Mouse (Mus musculus): Measurements from ENCODE around the gene Slc39a2.
"Not testable (repeated sequence)": the region's sequence is repeated elsewhere in the genome, so short reads cannot be mapped to it uniquely, and the experiment has no call there.

Slc39a2 gene

DNA sequence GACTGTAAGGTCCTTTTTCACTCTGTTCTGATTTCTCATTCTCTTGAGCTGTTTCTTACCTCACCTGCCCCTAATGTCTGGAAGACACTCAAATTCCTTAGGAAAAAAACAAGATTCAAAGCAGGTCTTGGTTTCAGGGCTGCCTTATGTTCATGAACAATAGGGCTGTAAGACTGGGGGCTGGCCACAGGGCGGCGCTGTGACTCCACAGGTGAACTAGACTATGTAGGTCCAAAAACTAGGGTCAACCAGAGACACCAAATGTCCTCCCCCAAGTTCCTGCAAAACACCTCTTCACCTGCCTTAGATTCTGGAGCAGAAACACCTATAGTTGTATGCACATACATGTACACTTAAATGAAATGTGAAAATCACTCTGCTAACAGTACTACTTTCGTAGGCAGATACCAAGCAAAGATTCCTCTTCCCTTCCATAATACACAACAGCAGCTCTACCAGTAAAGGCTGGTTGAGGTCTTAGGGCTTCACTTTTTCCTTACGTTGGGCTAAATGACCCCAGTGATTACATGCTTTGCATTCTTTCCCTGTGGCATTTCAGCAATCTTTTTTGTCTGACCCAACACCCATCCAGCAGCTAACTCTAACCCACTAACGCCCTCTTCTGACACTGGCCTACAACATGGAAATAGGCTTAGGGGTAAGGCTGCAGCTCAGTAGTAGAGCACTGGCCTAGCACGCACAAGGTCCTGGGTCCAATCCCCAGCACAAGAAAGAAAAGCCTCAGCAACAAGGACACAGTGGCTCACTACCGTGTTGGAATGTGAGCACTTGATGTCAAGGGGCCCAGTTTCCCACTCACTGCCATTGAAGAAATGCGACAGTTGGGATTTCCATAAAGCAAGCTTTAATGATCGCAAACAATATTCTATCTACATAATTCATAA is 10.4 kb downstream of the Slc39a2 start:
- peak; percentile 22 to 71 for DNase-seq (ENCODE audit: low spot score in 2 of 2)

DNA sequence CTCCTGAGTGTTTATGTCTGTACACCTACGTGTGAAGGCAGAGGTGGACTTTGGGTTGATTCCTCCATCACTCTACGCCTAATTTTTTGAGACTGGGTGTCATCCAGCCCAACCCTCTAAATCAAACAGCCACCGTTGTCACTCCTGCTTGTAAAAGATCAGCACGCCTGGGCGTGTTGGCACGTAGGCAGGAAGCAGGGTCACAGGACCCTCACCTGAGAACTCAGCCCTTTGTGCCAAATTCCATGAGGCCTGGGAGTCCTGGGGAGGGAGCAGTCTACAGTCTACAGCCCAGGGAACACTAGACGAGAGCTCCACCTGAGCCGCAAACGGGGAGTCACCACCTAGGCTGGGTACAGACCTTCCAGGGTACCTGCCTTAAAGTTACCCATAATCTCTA is 11.1 kb downstream of the Slc39a2 start:
- DNase-seq (ENCODE audit: low spot score in 2 of 2), result no peak

DNA sequence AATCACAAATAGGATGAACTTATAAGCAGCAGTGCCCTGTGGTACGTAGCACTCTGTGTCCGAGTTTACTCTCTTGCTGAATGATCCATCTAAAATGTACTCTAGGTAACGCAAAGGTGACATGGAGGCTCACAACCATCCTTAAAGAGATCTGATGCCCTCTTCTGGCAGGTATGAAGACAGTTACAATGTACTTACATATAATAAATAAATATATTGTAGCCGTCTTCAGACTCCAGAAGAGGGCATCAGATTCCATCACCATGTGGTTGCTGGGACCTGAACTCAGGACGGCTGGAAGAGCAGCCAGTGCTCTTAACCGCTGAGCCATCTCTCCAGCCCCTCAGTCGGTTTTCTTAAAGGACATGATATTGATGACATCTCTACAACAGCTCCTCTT is 12.0 kb downstream of the Slc39a2 start:
- no peak for DNase-seq (ENCODE audit: low spot score in 2 of 2)

DNA sequence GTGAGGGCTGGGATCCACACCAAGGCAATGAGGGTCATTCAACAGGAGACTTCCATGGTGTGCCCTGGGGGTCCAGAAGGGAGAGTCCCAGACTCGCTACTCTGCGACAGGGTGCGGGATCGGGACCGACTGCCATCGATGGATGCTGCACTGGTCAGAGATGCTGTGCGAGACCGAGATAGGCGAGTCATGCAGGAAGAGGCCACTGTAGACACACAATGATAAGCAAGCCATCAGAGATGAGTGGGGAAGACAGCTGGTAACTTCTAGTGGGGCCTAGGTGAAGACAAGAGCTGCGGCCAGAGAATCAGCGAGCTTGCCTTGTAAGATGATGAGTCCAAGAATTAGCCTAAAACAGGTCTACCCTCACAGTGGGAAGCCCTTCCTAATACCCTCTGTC is 13.4 kb downstream of the Slc39a2 start:
- no peak for DNase-seq (ENCODE audit: low spot score in 2 of 2)

DNA sequence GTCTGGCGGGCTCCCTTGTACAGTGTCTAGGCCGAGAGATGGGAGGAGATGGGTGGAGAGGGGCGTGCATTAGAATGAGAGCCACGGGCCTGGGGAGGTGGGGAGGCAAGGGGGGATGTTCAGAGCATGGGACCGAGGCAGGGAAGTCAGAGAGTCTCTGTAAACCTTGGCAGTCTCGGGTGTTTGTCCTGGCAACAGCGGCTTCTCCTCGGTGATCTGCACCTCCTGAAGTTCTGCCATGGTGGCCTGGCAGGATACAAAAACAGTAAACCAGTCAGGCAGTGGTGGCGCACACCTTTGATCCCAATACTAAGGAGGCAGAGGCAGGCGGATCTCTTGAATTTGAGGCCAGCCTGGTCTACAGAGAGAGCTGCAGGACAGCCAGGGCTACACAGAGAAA is 18.6 kb downstream of the Slc39a2 start:
- DNase-seq (ENCODE audit: low spot score in 2 of 2), result no peak

DNA sequence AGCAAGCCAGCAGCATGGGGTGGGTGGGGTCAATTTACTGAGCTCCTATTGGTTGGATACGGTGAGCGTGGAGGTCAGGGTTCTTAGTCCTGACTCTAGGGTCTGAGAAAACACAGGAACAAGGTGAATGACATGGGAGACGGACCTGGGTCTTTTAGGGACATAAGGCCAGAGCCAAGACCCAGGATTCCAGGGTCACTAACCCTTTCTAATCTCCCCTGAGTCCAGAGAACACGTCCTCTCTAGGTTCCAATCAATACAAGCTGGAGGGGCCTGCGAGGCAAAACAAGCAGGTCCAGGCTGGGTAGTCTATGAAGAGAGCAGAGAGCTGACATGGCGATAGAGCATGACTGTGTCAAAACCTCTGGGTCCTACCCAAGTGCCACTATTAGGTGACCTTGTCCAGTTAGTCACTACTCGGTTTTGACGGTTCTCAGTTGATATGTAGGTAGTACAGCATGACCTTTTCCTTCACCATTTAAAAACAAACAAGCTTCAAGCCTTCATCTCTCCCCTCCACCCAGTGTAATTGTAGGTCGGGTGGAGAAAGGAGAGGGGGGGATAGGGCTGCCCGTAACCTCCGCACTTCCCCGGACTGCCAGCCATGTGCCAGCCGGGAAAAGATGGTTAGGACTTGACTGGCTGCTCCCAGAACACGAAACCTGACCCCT is 19.8 kb downstream of the Slc39a2 start:
- peak; percentile 58 to 63 for DNase-seq (ENCODE audit: low spot score in 2 of 2)

DNA sequence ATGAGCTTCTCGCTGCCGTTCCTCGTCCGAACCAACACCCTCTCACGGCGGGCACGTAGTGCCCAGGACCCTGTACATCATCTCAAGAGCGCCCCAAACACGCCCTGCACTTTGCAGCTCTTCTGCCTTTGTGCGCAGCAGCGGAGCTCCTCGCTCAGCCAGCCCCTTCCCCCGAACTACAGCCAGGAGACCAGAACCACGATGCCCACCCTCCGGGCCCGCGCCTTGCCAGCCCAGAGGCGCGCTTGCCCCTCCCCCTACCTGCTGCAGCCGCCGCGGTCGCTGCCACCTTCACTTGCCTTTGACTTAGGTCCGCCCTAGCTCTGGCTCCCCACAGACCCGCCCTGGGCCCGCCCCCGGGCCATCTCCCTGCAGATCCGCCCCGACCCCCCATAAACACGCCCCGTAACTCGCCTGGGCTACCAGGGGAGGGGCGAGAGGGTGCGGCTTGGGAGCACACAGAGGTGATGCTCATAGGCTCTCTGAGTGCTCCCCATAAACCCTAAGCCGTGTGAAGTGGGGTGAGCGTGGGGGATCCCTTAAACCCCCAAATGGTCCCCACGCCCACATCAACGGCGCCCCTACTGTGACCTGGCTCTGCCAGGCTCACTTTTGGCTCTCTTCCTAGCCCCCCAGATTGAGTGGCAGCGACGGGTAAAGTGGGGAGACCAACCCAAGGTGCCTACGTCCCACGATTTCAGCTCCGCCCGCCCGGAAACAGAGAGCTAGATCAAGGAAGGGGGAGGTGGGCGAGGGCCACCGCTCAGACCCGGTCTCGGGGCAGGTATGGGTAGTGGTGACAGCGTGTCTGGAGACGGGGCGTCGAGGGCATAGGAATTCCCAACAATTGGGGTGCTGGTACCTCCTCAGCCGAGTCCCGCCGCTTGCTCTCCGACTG is 20.6 kb downstream of the Slc39a2 start:
- DNase-seq (ENCODE audit: low spot score in 2 of 2), result peak; percentile 89 to 92

DNA sequence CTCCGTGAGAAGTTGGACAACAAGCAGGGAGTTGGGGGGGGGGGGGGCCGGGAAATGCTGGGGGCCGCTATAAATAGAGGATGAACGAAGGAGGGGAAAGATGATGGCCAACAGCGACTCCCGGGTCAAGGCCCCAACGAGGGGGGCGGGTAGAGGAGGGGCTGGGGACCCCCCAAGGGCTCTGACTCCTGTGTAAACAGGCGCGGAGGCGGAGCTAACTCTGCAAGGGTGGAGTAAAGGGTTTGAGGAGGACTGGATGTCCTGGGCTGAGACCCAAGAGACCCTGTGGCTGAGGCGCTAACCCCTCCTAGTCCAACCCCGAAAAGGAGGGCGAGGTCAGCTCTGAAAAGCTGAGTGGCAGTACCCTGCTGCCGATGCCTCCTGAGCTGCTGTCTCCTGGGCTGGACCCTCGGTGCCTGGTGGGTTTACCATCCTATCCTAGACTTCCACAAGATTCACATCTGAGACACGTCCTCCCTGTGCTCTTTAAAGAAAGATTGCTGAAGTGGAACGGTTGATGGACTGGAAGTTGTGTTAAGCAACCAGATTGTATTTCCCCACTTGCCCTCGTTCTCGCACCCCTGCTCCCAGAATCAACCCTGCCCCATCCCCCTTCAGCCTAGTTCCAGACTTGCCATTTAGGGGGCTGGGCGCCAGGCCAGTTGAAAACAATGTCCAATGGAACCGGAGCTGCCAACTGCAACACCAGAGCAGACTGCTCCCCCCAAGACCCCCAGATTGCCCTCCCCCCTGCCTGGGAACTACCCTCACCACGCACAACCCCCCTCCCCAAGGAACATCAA is 21.5 kb downstream of the Slc39a2 start, which contains the start of gene Ndrg2:
TSS of gene Ndrg2 (minus strand) at position 199 of the 803 bp plus-strand sequence.
- peak; percentile 91 to 93 for DNase-seq (ENCODE audit: low spot score in 2 of 2)

DNA sequence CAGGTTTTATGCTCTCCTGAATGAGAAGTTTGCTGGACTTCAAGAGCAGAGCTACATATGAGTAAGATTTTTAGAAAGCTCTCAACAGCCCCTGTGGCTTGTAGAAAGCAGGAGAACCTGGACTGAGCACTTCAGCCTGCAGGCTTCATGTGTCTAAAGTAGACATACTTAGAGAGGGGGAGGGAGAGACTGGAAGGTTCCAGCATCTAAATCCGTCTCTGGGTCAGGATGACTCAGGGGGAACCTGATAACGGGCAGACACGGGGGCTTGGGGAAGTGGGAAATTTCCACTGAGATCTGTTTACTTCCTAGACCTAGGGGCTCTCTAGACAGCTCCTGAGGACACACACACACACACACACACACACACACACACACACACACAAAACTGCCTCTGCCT is 22.3 kb downstream of the Slc39a2 start:
- DNase-seq (ENCODE audit: low spot score in 2 of 2), result peak; percentile 59 to 63

DNA sequence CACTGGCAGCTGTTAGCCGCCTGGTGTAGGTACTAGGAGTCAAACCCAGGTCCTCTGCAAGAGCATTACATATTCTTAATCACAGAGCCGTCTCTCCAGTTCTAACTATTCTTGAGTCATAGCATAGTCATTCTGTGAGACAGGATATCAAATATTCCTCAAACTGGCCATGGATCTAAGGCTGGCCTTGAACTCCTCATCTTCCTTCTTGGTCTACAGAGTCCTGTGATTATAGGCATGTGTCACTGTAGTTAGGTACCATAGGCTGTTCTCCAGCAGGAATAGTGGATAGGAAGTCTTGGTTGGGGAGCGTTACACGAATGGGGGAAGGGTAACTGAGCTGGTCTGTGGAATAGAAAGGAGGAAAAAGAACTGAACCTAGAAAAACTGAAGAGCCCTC is 23.9 kb downstream of the Slc39a2 start:
- DNase-seq (ENCODE audit: low spot score in 2 of 2), result no peak

DNA sequence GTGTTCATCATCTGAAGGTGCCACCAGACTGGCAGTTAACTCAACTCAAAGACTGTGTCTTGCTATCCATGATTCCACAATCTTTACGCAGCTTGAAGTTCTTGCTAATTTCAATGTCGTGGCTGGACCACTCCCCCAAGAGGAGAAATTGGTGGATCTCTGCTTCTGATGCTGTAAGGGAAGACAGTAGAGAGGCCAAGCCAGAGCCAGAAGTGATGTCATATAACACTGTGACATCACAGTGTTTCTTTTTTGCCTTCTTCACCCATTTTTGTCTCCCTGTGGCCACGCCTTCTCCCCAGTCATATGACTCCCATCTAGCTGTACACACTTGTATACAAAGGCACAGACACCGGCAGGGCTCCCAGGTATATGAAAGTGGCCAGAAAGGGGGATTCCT is 25.4 kb downstream of the Slc39a2 start, which contains the start of gene Tppp2:
TSS of gene Tppp2 (plus strand) at position 301 of the 400 bp plus-strand sequence.
- no peak for DNase-seq (ENCODE audit: low spot score in 2 of 2)

DNA sequence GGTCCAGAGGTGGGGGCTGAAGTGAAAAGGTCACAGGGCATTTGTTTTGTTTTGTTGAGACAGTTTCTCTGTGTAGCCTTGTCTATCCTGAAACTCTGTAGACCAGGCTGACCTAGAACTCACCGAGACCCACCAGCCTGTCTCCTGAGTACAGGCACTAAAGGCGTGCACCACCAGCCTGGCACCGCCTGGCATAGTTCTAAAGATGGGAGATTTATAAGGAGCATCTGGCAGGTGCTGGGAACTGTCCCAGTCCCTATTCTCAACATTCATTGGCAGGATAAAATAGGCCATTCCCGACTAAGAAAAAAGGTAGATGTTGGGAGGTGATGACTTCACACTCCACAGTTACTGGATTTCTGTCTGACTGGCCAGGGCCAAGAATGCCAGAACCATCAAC is 26.3 kb downstream of the Slc39a2 start:
- no peak for DNase-seq (ENCODE audit: low spot score in 2 of 2)

DNA sequence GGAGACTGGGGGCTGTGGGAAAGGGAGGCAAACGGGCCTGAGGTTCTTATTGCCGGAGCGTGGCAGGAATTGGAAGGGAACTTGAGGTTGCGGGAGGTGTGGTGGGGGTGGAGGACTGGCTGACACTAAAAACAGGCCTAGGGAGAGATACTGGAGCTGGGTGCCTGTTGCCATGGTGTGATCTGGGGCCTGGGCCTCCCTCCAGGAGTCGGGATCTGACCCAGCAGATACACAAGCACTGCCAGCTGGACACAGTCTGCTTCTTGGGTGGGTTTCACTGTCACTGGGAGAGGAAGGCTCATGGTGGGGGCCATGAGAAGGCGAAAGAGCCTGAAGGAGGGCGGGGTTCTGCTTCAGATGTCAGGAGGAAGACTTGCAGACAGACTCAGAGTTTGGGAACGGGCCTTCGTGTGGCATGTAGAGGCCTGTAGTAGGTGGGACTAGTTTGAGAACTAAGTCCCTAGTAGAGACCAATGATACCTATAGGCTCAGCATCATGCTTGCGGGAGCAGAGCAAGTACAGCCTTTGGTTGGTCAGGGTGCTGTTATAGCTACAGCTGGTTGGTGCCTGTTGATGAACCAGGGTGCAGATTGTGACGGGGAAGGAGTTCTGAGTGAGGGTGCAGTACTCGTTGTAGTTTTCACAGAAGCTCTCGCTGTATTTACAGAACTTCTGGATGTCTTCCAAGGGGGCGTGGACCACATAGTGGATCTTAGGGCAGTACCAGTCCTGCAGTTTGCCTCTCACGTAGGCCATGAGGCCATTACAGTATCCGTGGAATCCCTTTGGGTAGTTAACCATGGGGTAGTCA is 29.3 kb downstream of the Slc39a2 start:
- peak; percentile 74 to 79 for DNase-seq (ENCODE audit: low spot score in 2 of 2)

DNA sequence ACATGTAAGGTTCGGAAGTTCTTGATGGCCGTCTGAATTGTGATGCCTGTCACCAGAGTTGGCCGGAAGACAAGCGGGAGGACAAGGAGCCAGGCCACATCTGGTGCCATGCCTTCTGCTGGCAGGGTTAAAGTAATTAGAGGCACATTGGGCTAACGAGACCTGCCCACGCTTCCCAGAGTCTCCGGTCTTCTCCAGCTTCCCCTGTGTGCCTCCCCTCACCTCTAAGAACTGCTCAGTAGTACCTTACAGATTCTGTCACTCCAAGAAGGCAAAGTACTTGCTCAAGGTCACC is 29.8 kb downstream of the Slc39a2 start, which contains the start of gene Rnase13:
TSS of gene Rnase13 (minus strand) at position 203 of the 295 bp plus-strand sequence.
- DNase-seq (ENCODE audit: low spot score in 2 of 2), result no peak

DNA sequence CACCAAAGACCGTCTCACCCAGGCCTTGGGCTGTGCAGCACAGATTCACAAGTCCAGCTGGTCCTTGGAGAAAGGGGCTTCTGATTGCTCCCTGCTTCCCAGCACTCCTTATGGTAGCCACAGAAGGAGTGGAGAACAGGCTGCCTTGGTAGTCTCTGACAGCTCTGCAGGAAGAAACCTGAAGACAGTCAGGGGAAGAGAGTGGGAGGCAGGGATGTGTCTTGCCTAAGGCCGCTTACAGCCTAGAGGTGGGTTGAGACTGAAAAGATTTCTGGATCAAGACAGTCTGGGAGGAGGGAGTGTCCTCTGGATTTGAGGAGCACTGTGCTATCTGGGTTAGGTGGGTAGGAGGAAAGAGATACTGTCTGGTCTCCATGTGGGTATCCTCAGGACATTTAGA is 30.2 kb downstream of the Slc39a2 start:
- no peak for DNase-seq (ENCODE audit: low spot score in 2 of 2)

DNA sequence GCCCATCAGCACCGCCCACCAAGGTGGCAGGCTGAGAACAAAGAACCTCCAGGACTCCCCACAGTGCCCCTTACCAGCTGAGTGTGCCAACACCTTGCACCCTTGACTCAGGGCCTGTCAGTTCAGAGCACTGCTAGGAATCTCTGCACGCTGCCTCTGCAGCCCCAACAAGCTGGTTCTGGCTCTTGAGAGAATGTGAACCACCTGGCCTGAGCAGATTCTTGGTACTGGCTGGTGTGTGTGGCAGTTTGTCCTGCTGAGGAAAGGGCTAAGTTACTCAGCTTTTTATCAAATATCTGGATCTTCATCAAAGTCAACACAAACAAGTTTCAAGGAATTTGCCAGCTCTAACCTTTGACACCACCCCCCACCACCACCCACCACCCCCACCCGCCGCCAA is 30.8 kb downstream of the Slc39a2 start:
- DNase-seq (ENCODE audit: low spot score in 2 of 2), result no peak

DNA sequence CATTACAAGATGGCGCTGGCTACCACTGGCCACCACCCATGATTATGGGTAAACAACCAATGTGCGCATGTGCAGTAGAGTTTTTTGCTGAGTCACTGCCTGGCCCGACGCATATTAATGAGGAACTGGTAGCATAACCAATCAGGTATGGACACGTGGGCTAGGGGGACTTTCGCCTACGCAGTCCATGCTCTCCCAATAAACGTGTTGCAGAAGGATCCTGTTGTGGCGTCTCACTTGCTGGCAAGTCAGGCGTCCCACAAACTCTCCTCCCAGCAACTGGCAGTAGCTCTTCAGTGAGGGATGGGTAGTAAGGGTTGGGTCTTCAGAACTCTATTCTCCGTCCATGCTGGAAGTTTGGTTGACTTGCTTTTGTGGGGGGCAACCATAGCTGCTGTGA is 34.2 kb downstream of the Slc39a2 start:
- DNase-seq (ENCODE audit: low spot score in 2 of 2), result not testable (repeated sequence)

DNA sequence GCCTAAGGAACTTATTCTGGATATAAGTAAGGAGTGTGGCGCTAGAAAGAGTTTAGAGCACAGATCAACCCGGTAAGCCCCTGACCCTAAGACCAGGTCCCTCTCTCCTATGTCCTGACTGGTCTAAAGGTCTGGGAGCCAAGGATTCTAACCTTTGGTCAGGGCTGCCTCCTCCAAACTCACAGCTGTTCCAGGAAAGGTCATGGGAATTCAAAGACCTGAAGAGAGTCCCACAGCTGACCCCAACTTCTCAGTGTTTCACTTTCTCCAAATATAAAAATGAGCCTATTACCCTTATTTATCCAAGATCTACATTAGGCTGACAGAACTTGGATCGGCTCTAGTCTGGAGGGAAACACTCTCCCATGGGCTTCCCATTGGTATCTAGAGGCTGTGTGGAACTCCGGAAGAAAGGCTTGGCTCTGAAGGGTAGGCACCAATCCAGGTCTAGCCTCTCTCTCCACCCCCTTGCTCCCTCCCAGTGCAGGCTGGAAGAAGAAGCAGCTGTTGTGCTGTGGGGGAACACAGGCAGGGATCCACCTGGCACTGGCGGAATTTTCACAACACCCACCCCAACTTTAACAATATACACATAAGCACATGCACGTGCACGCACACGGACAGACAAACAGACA is 36.7 kb downstream of the Slc39a2 start:
- DNase-seq (ENCODE audit: low spot score in 2 of 2), result peak; percentile 88 to 90

DNA sequence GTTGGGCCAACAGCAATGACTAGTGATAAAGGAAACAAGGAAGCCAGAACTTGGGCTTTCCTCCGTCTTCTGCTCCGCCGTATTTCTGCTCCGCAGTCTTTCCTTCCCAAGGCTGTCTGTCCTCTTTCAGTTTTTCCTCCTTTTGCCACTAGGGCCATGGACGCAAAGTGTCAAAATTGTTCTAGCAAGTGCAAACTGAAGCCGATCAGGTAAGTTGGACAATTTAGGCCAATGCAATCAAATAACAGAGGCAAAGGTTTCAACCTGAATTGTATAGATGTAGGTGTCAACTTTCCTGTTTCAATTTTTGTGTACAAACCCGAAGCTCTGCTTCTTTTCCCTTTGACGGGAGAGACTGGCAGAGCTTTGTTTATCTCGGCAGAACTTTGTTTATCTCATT is 37.3 kb downstream of the Slc39a2 start:
- DNase-seq (ENCODE audit: low spot score in 2 of 2), result no peak

DNA sequence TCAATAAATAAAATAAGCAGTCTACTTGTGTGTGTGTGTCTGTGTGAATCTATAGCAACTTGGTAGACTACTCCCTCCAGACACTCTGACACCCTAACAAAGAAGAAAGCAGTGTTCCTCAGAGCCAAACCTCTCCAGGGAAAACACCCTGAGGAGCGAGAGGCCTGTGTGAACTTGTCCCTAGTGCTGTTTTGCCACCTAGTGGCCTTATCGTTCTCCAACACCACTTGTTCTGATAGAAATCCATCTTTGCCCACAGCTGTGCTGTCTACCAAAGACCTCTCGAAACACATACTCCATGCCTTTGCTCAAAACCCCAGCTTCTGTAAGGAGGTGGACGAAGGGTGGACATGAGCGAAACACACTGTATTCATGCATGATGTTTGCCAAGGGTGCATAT is 38.1 kb downstream of the Slc39a2 start:
- DNase-seq (ENCODE audit: low spot score in 2 of 2), result peak; percentile 63 to 82

All from heart, adult 9 months (tissue).